Mouse (Mus musculus) urinary bladder, postnatal 4 days (tissue): ENCODE results near the gene Azin2.
A peak's percentile ranks its signal among the peaks of the same experiment; 100 is the strongest.

Experiments used
- DNase-seq, 2 experiments: peaks; one replicate each; pipeline ENCODE4 v3.0.0; 2021 to 2022; ENCODE audit warnings: low spot score in 2 of 2

Gene Azin2

GRCm38 (mm10) chr4:128978634-128979033, 16.4 kb upstream of the Azin2 start:
- no peak for DNase-seq

DNA sequence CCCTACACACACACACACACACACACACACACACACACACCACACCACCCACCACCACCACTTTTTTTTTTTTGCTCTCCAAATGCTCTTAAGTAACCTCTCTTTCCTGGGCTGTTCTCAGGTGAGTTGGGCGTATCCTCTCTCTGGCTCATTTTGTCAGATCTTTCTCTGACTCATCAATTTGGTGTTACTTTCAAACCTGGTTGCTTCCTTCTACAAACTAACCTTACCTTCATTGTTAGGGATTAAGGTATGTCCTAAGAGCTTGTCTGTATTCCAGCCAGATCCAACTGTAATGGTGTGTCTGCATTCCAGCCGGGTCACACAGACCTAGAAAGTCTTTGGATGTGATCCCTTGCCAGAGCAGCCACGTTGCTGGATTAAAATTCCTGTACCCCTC, 15.0 kb upstream of the Azin2 start:
- DNase-seq, result no peak

DNA sequence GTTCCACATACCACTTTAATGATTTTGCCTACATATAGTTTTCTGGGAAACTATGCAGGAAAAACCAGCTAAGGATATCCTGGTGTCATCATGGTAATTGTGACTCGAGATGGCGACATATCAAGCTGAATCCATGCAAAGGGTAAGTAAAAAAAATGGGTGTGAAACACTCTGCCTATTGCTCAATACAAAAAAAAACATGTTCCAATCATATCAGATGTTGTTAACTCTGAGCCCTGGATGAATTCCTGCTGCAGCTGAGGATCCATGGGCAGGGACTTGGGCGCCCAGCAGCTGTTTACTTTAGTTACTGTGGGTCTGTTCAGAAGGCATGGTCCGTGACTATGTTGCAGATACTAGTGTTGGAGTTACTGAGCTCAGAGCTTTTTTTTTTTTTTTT, 14.3 kb upstream of the Azin2 start:
- no peak for DNase-seq

DNA sequence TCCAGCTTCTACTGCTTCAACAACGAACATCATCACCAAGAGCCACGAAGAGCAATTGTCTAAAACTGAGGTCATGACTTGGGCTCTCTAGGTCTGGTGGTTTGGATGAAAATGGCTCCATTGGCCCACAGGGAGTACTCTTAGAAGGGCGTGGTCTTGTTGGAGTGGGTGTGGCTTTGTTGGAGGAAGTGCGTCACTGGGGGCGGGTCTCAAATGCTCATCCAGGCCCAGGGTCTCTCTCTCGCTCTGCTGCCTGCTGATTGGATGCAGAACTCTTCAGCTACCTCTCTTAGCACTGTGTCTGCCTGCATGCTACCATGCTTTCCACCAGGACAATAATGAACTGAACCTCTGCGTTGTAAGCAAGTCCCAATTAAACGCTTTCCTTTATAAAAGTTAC, 12.4 kb upstream of the Azin2 start:
- no peak for DNase-seq

DNA sequence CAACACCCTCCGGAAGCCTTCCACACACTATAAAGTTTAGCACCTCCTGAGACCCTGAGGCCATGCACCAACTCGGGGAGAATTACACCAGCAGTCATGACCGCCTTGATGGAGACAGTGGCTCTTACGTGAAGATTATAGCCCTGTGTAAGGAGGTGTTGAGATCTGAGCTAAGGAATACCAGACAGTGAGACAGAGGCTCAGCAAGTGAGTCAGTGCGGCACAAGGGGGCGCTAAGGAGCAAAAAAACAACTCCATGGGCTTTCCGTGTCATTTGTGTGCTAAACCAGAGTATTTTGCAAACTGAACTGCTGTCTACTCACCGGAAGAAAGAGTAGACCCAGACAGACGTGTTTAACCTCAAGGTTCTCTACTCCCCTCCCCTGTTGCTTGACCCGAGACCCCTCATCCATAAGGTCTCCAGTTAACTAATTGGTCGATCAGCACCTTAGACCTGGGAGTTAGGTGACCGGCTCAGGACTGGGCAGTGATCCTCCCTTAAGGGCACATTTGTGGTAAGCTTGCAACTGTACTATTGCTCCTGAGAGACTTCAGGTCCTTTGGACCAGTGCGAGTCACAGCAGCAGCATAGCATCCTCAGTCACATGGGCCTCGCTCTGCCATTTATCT, 8.9 kb upstream of the Azin2 start:
- peak; percentile 52 to 82 for DNase-seq

- DNase-seq, result no peak
These were observed 8.2 kb upstream of the Azin2 start for GRCm38 (mm10) chr4:128970417-128970807.

- no peak for DNase-seq
These were observed 7.6 kb upstream of the Azin2 start for GRCm38 (mm10) chr4:128969607-128970416.

GRCm38 (mm10) chr4:128969081-128969480, 6.8 kb upstream of the Azin2 start:
- no peak for DNase-seq

DNA sequence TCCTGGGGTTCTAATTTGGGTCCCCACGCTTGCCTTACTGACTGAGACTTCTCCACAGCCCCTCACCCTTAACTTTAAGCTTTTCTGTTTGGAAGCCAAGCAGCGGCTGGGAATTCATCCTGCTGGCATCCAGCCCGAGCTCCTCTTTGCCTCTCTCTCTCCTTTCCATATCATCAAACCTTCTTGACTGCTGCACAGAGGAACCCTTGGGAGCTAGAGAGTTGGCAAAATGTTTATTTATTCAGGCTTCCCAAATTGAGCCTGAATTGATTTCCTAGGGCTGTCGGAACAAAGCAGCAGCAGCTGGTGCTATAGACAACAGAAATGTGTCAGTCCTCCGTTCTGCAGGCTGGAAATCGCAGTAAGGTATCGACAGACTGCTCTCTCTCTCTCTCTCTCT, 4.5 kb upstream of the Azin2 start:
- DNase-seq, result no peak

DNA sequence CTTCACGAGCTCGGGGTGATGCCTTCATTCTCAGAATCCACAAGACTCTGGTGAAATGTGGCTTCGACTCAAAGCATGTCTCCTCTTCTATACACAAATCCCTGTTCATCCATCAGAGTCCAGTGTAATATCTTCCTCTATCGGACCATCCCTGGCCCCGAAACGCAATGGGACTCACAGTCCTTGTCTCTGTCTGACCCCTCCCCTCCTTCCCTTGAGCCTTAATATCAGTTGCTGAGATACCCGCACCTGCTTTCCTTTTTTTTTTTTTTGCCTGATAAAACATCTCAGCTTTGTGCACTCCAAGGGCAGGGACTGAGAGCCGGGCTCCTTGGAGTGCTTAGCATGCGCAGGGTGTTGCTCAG, 666 bp upstream of the Azin2 start:
- DNase-seq, result no peak

- DNase-seq, result no peak
These were observed 777 bp downstream of the Azin2 start for GRCm38 (mm10) chr4:128961301-128962028.

GRCm38 (mm10) chr4:128959676-128960075, 2.6 kb downstream of the Azin2 start:
- no peak for DNase-seq

DNA sequence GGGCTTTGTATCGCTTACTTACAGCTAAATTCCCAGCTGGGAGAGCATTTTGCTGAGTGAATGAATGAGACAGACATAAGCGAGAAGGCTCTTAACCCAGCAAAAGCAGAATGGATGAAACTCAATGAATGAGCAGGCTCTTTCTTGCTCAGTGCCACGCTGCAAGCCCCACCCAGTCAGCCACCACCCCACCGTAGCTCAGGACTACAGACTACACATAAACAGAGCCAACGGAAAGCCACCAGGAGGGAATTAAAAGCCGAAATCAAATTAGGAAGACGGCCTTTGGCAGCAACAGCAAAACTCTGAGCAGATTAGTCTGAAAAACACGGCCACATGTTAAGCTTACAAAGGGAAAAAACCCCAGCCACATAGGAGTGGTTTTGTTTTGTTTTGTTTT, 3.4 kb downstream of the Azin2 start:
- DNase-seq, result no peak

- DNase-seq, result no peak
These were observed 4.1 kb downstream of the Azin2 start for GRCm38 (mm10) chr4:128958156-128958555.

GRCm38 (mm10) chr4:128957155-128957911, 4.9 kb downstream of the Azin2 start:
- DNase-seq, result no peak

DNA sequence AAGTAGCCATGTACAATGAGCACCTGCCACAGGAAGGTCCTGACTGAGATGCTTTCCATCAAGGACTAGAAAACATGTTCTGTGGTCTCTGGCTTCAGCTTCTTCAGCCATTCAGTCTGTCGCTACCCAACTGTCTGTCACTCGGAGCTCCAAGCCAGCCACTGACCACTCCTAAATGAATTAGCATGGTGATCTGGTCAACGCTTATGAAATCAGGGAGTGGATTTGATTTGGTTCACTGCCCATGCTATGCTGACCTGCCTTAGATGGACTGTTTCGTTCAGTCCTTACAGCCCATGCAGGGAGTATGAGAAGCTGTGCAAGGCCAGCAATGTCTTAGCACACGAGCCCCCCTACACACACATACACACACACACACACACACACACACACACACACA, 8.4 kb downstream of the Azin2 start:
- DNase-seq, result no peak

DNA sequence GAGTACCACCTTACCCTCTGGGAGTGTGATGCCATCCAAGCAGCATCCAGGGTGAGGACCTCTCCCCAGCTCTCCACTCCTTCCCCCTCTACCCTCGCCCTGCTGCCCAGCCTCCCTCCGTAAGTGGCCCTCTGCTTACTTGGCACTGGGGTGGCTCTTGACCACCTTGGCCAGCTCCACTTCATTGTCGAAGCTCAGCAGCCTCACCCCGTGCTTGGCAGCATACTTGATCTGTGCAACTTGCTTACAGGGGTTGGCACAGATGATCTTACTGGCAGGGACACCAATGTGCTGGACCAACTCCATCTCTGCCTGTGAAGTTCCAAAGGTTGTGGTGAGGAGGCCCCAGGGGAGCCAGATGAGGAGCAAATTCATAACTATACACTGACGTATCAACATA, 11.8 kb downstream of the Azin2 start:
- no peak for DNase-seq

- DNase-seq, result no peak
These were observed 12.7 kb downstream of the Azin2 start for GRCm38 (mm10) chr4:128949470-128950005.

GRCm38 (mm10) chr4:128948137-128948674, 14.0 kb downstream of the Azin2 start:
- DNase-seq, result peak in 1 of 2 experiments; percentile 75

DNA sequence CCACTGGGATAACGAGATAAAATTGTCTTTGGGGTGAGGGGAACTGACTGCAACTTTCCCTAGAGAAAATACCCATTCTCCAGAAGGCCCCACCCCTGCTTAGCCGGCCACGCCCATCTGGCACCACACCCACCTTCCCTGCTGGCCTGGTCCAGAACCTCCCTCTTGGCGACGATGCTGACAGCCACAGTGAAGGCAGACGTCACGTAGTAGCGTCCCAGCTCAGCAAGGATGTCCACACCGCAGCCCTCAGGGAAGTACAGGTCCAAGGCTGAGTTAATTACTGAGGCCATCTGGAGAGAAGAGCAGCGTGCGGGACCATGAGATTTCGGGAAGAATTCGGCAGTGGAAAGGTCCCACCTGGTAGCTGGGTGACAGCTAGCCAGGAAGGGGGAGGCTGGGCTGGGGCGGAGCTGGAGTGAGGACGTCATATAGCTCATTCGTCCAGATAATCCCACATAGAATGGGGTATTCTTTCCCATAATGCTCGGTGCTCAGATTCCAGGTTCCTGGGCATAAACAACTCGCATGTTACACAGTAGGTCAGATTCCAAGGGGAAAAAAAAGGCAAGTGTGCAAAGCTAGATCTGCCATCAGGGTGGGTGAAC, 14.8 kb downstream of the Azin2 start:
- DNase-seq, result no peak

GRCm38 (mm10) chr4:128946736-128947135, 15.5 kb downstream of the Azin2 start:
- DNase-seq, result no peak
